Mouse (Mus musculus): ENCODE measurements around the gene Mrm1. TPM values are rescaled to one million over a fixed set of nuclear protein-coding genes. Genes with fewer than 3 reads are reported as not detected.

Gene Mrm1
- total RNA-seq, 2 experiments from 2014 or later: 14.3 to 19.4 TPM

DNA sequence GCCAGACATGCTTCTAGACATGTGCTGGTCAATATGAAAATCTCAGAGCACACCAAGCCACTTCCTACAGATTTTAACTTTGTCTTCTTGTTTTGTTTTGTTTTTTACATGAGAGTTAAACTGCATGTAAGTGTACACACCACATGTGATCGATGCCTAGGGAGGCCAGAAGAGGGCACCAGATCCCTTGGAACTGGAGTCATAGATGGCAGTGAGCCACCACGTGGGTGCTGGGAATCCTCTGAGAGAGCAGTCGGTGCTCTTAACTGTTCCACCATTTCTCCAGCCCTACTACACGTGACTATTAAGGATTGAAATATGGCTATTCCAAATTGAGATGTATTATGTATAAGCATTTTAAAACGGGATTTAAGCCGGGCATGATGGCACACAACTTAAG is 2.0 kb downstream of the Mrm1 start:
- DNase-seq (ENCODE audit: low spot score in 2 of 2): peak in 1 of 2 experiments; percentile 43

- peak; percentile 85 to 88 for DNase-seq (ENCODE audit: low spot score in 2 of 2)
Measured at GRCm38 (mm10) chr11:84813724-84814510, 5.4 kb downstream of the Mrm1 start.

DNA sequence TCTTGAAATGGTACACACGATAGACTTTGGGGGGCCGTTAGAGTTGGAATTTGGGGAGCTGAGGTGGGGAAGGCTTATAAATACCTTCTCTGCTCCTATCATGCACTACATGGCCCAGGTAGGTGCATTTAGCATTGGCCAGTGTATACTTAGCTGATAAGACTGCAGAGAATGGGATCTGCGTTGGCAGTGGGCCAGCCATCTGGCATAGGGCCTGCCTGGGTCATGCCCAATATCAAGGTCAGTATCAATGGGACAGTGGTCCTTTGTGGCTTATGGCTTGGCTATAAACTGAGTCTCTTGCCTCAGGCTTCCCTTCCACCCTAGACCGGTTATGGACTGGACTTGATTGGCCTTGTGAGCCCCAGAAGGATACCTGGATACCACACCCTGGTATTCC is 14.9 kb downstream of the Mrm1 start:
- no peak for DNase-seq (ENCODE audit: low spot score in 2 of 2)

- DNase-seq (ENCODE audit: low spot score in 2 of 2): peak; percentile 84 to 85
Measured at GRCm38 (mm10) chr11:84797627-84798353, 21.5 kb downstream of the Mrm1 start.

GRCm38 (mm10) chr11:84797026-84797425 is 22.3 kb downstream of the Mrm1 start:
- no peak for DNase-seq (ENCODE audit: low spot score in 2 of 2)

DNA sequence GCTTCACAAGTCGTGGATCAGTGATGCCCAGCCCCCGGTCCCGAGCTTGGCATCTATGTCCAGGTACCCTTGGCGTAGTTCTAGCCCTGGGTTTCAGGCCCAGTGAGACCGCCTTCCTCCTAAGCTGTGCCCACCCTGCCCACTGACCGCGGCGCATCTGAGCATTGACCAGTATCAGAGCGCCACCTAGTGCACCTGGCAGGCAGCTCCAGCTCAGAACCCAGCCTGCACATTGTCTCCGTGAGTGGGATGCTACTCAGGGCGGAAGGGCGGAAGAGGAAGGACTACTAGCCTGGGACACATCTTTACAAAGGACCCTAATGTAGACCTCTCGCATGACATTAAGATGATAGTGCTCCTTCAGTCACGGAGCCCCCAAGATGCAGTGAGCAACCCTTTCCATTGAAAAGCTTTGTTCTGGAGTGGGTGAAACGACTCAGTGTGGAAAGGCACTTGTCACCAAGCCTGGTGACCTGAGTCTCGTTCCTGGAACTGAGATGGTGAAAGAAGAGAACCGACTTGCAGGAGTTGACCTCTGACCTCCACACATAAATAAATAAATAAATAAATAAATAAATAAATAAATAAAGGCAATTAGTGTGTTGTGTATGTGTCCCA is 24.7 kb downstream of the Mrm1 start:
- DNase-seq (ENCODE audit: low spot score in 2 of 2): peak; percentile 85 to 89

DNA sequence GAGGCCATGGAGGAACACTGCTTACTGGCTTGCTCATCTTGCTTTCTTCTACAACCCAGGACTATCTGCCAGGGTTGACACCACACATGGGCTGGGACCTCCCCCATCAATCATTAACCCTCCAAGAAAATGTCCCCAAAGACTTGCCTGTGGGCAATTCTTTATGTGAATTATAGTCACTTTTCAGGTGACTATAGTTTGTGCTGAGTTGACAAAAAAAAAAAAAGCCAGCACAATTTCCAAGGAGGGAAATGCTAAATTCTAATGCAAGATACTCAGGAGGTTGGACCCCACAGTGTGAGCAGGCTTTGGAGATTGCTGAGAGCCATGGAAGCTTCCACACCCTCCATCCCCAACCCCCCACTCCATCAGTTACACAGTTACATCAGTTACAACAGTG is 25.8 kb downstream of the Mrm1 start:
- no peak for DNase-seq (ENCODE audit: low spot score in 2 of 2)

DNA sequence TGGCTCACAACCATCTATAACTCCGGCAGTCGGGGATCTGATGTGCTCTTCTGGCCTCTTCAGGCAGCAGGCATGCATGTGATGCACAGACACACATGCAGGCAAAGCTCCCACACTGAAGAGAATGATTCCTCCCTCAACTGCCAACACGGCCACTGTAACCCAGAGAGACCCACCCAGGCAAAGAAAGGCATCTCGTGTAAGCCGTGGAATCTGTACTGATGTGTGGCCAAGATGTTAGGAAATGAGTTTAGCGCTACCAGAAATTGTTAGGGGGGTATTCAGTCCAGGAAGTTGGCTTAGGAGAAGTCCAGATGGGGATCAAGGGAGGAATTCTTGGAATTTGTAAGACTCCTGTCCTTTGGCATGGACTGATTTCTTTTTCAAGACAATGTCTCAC is 28.9 kb downstream of the Mrm1 start:
- DNase-seq (ENCODE audit: low spot score in 2 of 2): no peak

GRCm38 (mm10) chr11:84780143-84780870 is 39.0 kb downstream of the Mrm1 start:
- DNase-seq (ENCODE audit: low spot score in 2 of 2): no peak

DNA sequence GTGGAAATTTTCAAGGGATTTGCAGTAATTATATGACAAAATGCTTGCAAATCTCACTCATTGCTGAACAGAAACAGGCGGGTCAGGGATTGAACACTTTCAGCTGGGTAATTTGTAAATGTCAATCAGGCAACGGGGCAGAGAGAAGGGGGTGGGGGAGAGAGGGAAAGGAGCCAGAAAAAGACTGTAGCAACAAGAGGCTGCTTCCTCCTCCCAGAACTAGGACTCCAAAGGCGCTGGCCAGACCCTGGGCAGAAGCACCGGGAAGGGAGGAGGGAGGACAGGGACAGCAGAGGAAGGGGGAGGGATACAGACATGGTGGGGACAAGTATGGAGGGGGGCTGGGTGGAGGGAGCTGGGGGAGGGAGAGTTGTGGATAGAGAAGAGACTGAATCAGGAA is 43.8 kb downstream of the Mrm1 start:
- no peak for DNase-seq (ENCODE audit: low spot score in 2 of 2)

DNA sequence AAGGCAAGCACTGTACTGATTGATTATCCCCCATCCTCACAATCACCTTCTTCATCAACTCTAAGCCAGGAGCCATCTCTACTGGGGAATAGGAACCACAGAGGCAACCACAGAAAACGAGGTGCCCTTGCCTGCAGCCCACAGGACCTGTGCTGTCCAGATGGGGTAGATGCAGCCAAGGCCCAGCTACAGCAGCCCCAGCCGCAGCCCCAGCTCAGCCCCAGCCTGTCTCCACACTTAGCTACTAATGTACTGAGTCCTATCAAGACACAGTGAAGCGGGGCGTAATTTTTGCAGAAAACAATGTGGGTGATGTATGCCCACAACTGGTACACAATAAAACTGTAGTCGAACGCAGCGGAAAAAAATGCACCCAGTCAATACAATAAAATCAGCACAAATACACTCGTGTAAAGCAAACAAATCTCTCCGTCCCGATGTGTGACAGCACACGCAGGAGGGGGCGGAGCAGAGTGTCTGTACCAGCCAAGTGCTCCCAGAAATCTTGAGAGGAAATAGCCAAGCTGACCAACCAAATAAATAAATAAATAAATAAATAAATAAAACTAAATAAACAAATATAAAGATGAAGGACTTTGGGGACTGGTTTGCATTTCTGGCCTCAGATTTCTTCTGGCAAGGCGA is 44.3 kb downstream of the Mrm1 start:
- DNase-seq (ENCODE audit: low spot score in 2 of 2): no peak

DNA sequence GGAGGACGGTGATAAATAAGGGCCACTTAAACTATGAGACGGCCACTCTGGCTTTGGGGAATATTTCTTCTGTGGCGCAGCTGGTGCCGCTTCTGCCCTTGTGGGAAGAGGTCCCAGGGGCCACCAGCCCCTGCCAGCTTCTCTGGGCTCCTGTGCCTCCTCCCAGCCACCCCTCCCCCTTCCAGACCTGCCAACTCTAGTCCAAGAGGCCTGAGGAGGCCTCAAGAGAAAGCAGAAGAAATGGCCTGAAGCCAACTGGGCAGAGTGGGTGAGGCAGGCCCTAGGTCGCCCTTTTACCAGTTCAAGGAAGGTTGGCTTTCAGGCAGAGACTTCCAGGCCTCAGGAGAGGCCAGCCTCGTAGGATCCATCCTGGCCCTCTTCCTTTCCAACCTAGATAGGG is 51.4 kb downstream of the Mrm1 start:
- no peak for DNase-seq (ENCODE audit: low spot score in 2 of 2)

DNA sequence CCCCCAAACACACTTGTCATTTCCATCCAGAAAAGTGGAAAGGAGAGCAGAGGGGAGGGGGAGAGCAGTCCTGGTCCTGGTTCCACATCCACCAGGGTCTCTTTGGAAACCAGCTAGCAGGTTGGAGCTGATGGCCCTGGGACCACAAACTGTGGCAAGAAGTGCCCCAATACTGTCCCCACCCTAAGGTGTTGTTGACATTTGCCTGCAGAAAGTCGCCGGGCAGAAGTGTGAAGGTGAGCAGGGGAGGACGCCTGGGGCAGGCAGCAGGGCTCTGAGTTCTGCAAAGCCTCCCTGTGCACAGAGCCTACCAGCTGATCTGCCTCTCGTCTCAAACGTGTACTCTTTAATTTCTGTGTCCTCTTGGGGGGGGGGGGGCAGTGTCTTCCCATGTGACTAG is 54.2 kb downstream of the Mrm1 start:
- DNase-seq (ENCODE audit: low spot score in 2 of 2): no peak

GRCm38 (mm10) chr11:84764527-84764961 is 54.8 kb downstream of the Mrm1 start:
- DNase-seq (ENCODE audit: low spot score in 2 of 2): no peak

- DNase-seq (ENCODE audit: low spot score in 2 of 2): no peak
Measured at GRCm38 (mm10) chr11:84764116-84764515, 55.2 kb downstream of the Mrm1 start.

Other genes starting within 250 kb of the Mrm1 start
- 1 to 10 TPM; 4.9 to 6.6 TPM for gene Dhrs11, start 9.5 kb upstream of the Mrm1 start, total RNA-seq (2021)
- 10 to 100 TPM; 89.3 to 92.2 TPM for gene Ggnbp2, start 51.3 kb upstream of the Mrm1 start, total RNA-seq (2021)
- gene Myo19, start 60.6 kb upstream of the Mrm1 start, total RNA-seq (2021): 10 to 100 TPM; 12.0 to 14.0 TPM
- 1 to 10 TPM; 8.8 to 9.4 TPM for gene Pigw, start 60.8 kb upstream of the Mrm1 start, total RNA-seq (2021)
- 10 to 100 TPM; 27.9 to 31.2 TPM for gene Znhit3, start 96.9 kb upstream of the Mrm1 start, total RNA-seq (2021)
- 10 to 100 TPM; 56.8 to 63.0 TPM for gene Car4, start 138.3 kb upstream of the Mrm1 start, total RNA-seq (2021)